Mouse (Mus musculus) liver, adult 2 months (tissue): ENCODE measurements around the gene Rhov.

ENCODE experiments used
- CTCF ChIP-seq: fragments of 200-500 bp; IDR thresholded peaks from 2 replicates; pipeline ENCODE4 v1.5.1; 2011; ENCODE audit warnings: low read depth, low read length, control low read depth
- POLR2A ChIP-seq: fragments of 200-500 bp; IDR thresholded peaks from 2 replicates; pipeline ENCODE4 v1.6.1; 2011; ENCODE audit warnings: low read length, control low read depth; ENCODE audit not compliant: insufficient read depth; ENCODE audit errors: extremely low read depth

GRCm38 (mm10) chr2:119261326-119261725 lies 9.7 kb downstream of the Rhov start:
- TF ChIP-seq CTCF (no peak), POLR2A (no peak)
